Mouse (Mus musculus) inflammation-experienced regulatory T-cells, adult 16 weeks (primary cell): ENCODE measurements around the gene Cdh10. TPM values are rescaled to one million over a fixed set of nuclear protein-coding genes. Genes with fewer than 3 reads are reported as not detected.

Source experiments
- polyA plus RNA-seq: library from polyadenylated mRNA; unstranded; fragments of 100-300 nt; shearing (Covaris generic); gene quantifications from one replicate; pipeline ENCODE4 v1.2.1, GENCODE M21; 2017

Cdh10 gene
- 0.16 TPM for polyA plus RNA-seq

GRCm38 (mm10) chr15:18818185-18818973 is at the start of gene Cdh10:
TSS of gene Cdh10 (plus strand) at chr15:18818947.

